Mouse (Mus musculus) cortical plate, adult 2 months (tissue): Measurements from ENCODE around the gene Ccdc149. TPM values are rescaled to one million over a fixed set of nuclear protein-coding genes. Genes with fewer than 3 reads are reported as not detected.

ENCODE experiments used
- H3K27ac ChIP-seq: fragments of 200-500 bp; 2 replicates; pipeline ENCODE4 v1.5.1; 2012; ENCODE audit warnings: low read length, control low read depth, inconsistent platforms; ENCODE audit not compliant: insufficient read depth
- H3K4me1 ChIP-seq: fragments of 200-500 bp; 2 replicates; pipeline ENCODE4 v1.6.1; 2011; ENCODE audit warnings: low read length; ENCODE audit not compliant: control insufficient read depth, insufficient read depth
- H3K4me3 ChIP-seq: fragments of 200-500 bp; 2 replicates; pipeline ENCODE4 v1.5.1; 2011; ENCODE audit warnings: mild to moderate bottlenecking, low read length, control low read depth; ENCODE audit not compliant: insufficient read depth
- CTCF ChIP-seq: fragments of 200-500 bp; IDR thresholded peaks from 2 replicates; pipeline ENCODE4 v1.5.1; 2011; ENCODE audit warnings: mild to moderate bottlenecking, control low read depth, low read length; ENCODE audit not compliant: insufficient read depth; ENCODE audit errors: extremely low read depth
- POLR2A ChIP-seq: fragments of 200-500 bp; IDR thresholded peaks from 2 replicates; pipeline ENCODE4 v1.6.1; 2011; ENCODE audit warnings: mild to moderate bottlenecking, low read length, control low read depth; ENCODE audit not compliant: insufficient read depth; ENCODE audit errors: extremely low read depth
- polyA plus RNA-seq: library from polyadenylated mRNA; depleted of rRNA; stranded (reverse); fragments of >200 nt; gene quantifications from 2 replicates; pipeline ENCODE4 v1.2.3, GENCODE M21; 2012

Ccdc149 gene
- polyA plus RNA-seq, 1 experiment = 37.0 TPM

- Histone ChIP-seq H3K27ac (no peak overlapping the region), H3K4me1 (peaks cover 2% of the 10 kb centered on the region; the same call in 1 of the 2 replicates), H3K4me3 (no peak overlapping the region)
- TF ChIP-seq POLR2A (no peak), CTCF (no peak)
Observed at GRCm38 (mm10) chr5:52459308-52459707, 12.0 kb downstream of the Ccdc149 start.

- H3K4me1 ChIP-seq = peaks cover 2% of the 10 kb centered on the region; the same call in 1 of the 2 replicates
Observed at GRCm38 (mm10) chr5:52457154-52457553, 14.2 kb downstream of the Ccdc149 start.

GRCm38 (mm10) chr5:52450821-52451220 lies 20.5 kb downstream of the Ccdc149 start:
- Histone ChIP-seq H3K4me3 (no peak overlapping the region), H3K27ac (no peak overlapping the region), H3K4me1 (no peaks in the 10 kb centered on the region)
- no peak for TF ChIP-seq CTCF
- no peak for TF ChIP-seq POLR2A

More at GRCm38 (mm10) chr5:52457154-52457553, 14.2 kb downstream of the Ccdc149 start:
- Histone ChIP-seq H3K4me3 (no peak overlapping the region), H3K27ac (no peak overlapping the region)
- TF ChIP-seq POLR2A (no peak), CTCF (no peak)

- no peaks in the 10 kb centered on the region for H3K4me1 ChIP-seq
- TF ChIP-seq POLR2A (no peak), CTCF (no peak)
- H3K27ac ChIP-seq = no peak overlapping the region
- no peak overlapping the region for H3K4me3 ChIP-seq
Observed at GRCm38 (mm10) chr5:52449187-52449586, 22.1 kb downstream of the Ccdc149 start.

GRCm38 (mm10) chr5:52440278-52440677 lies 31.0 kb downstream of the Ccdc149 start:
- H3K27ac ChIP-seq = no peak overlapping the region
- H3K4me3 ChIP-seq = no peak overlapping the region
- TF ChIP-seq POLR2A (no peak), CTCF (no peak)
- H3K4me1 ChIP-seq = no peaks in the 10 kb centered on the region

GRCm38 (mm10) chr5:52438946-52439345 lies 32.4 kb downstream of the Ccdc149 start:
- Histone ChIP-seq H3K4me3 (no peak overlapping the region), H3K27ac (no peak overlapping the region), H3K4me1 (no peaks in the 10 kb centered on the region)
- TF ChIP-seq POLR2A (no peak), CTCF (no peak)

GRCm38 (mm10) chr5:52435533-52435932 lies 35.8 kb downstream of the Ccdc149 start:
- no peak overlapping the region for H3K4me3 ChIP-seq
- H3K27ac ChIP-seq = no peak overlapping the region
- no peaks in the 10 kb centered on the region for H3K4me1 ChIP-seq
- no peak for TF ChIP-seq POLR2A
- no peak for TF ChIP-seq CTCF

- TF ChIP-seq POLR2A (no peak), CTCF (no peak)
- Histone ChIP-seq H3K27ac (no peak overlapping the region), H3K4me3 (no peak overlapping the region), H3K4me1 (no peaks in the 10 kb centered on the region)
Observed at GRCm38 (mm10) chr5:52431276-52431844, 40.0 kb downstream of the Ccdc149 start.

- no peak overlapping the region for H3K4me3 ChIP-seq
- no peak overlapping the region for H3K27ac ChIP-seq
- H3K4me1 ChIP-seq = peaks cover 4% of the 10 kb centered on the region; the same call in 1 of the 2 replicates
- TF ChIP-seq CTCF (no peak), POLR2A (no peak)
Observed at GRCm38 (mm10) chr5:52429731-52430480, 41.4 kb downstream of the Ccdc149 start.

GRCm38 (mm10) chr5:52428613-52429012 lies 42.7 kb downstream of the Ccdc149 start:
- no peak overlapping the region for H3K27ac ChIP-seq
- peaks cover 4% of the 10 kb centered on the region; the same call in 1 of the 2 replicates for H3K4me1 ChIP-seq
- no peak for TF ChIP-seq CTCF
- no peak for TF ChIP-seq POLR2A
- no peak overlapping the region for H3K4me3 ChIP-seq
